Mouse (Mus musculus) liver, embryonic 14.5 days (tissue): ENCODE results near the gene Lcn10. TPM values are rescaled to one million over a fixed set of nuclear protein-coding genes. Genes with fewer than 3 reads are reported as not detected.

Experiments
- ATAC-seq: fragments of 200-750 bp; cut with Nextera tagmentation; 2 replicates; pipeline ENCODE4 v1.8.0; 2017; ENCODE audit warnings: moderate number of reproducible peaks, mild to moderate bottlenecking, moderate library complexity; ENCODE audit not compliant: insufficient read depth
- DNase-seq, 3 experiments: peaks; one replicate each; pipeline ENCODE4 v3.0.0-alpha.2; 2012 to 2013; ENCODE audit warnings: low read depth in 3 of 3, low spot score in 3 of 3
- H3K27ac ChIP-seq: fragments of 300-500 bp; sonication (generic); 2 replicates; pipeline ENCODE4 v1.5.1; 2014; ENCODE audit warnings: moderate library complexity, mild to moderate bottlenecking, control low read depth, inconsistent platforms
- H3K27me3 ChIP-seq: fragments of 300-500 bp; sonication (generic); 2 replicates; pipeline ENCODE4 v1.6.1; 2014; ENCODE audit warnings: mild to moderate bottlenecking, low read length, moderate library complexity; ENCODE audit not compliant: control insufficient read depth, insufficient read depth
- H3K36me3 ChIP-seq: fragments of 300-500 bp; sonication (generic); replicated peaks from 2 replicates; pipeline ENCODE4 v1.6.1; 2014; ENCODE audit warnings: low read depth; ENCODE audit not compliant: control insufficient read depth, insufficient read depth
- H3K4me1 ChIP-seq, 2 experiments: fragments of 200-500 bp in 1 of 2; fragments of 300-500 bp in 1 of 2; sonication (generic) in 1 of 2; replicated peaks; 2 replicates each; pipeline ENCODE4 v1.6.1; 2012 to 2014; ENCODE audit warnings: antibody characterized with exemption in 1 of 2, inconsistent platforms in 1 of 2, low read length in 1 of 2; ENCODE audit not compliant: control insufficient read depth in 2 of 2, insufficient read depth in 2 of 2
- H3K4me2 ChIP-seq: fragments of 300-500 bp; sonication (generic); 2 replicates; pipeline ENCODE4 v1.6.1; 2014; ENCODE audit warnings: low read depth, mild to moderate bottlenecking, control low read depth, moderate library complexity
- H3K4me3 ChIP-seq, 2 experiments: fragments of 200-500 bp in 1 of 2; fragments of 300-500 bp in 1 of 2; sonication (generic) in 1 of 2; 2 replicates each; pipeline ENCODE4 v1.5.1; 2012 to 2014; ENCODE audit warnings: low read depth in 2 of 2, low read length in 2 of 2, mild to moderate bottlenecking in 2 of 2, control low read depth in 1 of 2, inconsistent platforms in 1 of 2, moderate library complexity in 1 of 2; ENCODE audit not compliant: insufficient read depth in 1 of 2
- H3K9ac ChIP-seq: fragments of 300-500 bp; sonication (generic); replicated peaks from 2 replicates; pipeline ENCODE4 v1.6.1; 2014; ENCODE audit warnings: mild to moderate bottlenecking, control low read depth, moderate library complexity
- H3K9me3 ChIP-seq: fragments of 300-500 bp; sonication (generic); 2 replicates; pipeline ENCODE4 v1.6.1; 2016; ENCODE audit warnings: low read length, mixed read lengths; ENCODE audit not compliant: control insufficient read depth
- CTCF ChIP-seq: IDR thresholded peaks from 2 replicates; pipeline ENCODE4 v1.5.1; 2016; ENCODE audit warnings: antibody characterized with exemption, low read depth, control low read depth
- EP300 ChIP-seq: IDR thresholded peaks from 2 replicates; pipeline ENCODE4 v1.6.1; 2016; ENCODE audit warnings: antibody characterized with exemption, low read depth
- WGBS: fragments of 180-500 bp; shearing (Covaris S2); extraction: QIAGEN DNeasy Blood & Tissue Kit; methylation state at CpG from one replicate; pipeline ENCODE4 v1.1.7; 2014; ENCODE audit not compliant: insufficient replicate concordance; 5-methylcytosine and 5-hydroxymethylcytosine counted together
- polyA plus RNA-seq, 2 experiments: library from polyadenylated mRNA; depleted of rRNA in 1 of 2; stranded (reverse) in 1 of 2; unstranded in 1 of 2; fragments of >200 nt; fragmentation: Nextera tagmentation in 1 of 2; extraction: Ambion mirVana in 1 of 2; gene quantifications; 2 replicates each; pipeline versions ENCODE4 v1.2.1 to v1.2.3; 2012 to 2014

The Lcn10 gene
- polyA plus RNA-seq, 2 experiments: not detected

GRCm38 (mm10) chr2:25661245-25661970, 21.1 kb upstream of the Lcn10 start:
- Histone ChIP-seq H3K9me3 (no peaks in the 10 kb centered on the region), H3K4me1 (no peaks in the 10 kb centered on the region), H3K9ac (no peak overlapping the region), H3K4me2 (no peak overlapping the region), H3K4me3 (no peak overlapping the region), H3K27ac (no peak overlapping the region), H3K27me3 (no peaks in the 10 kb centered on the region), H3K36me3 (no peaks in the 10 kb centered on the region)
- TF ChIP-seq EP300: no peak
- no peak for TF ChIP-seq CTCF
- ATAC-seq: no peak
- 57% methylated on average over 6 of the region's 6 CpGs for WGBS
- no peak for DNase-seq

- no peaks in the 10 kb centered on the region for H3K27me3 ChIP-seq
- H3K27ac ChIP-seq: no peak overlapping the region
- no peaks in the 10 kb centered on the region for H3K4me1 ChIP-seq
- ATAC-seq (no peak), DNase-seq (no peak)
- TF ChIP-seq EP300: no peak
- TF ChIP-seq CTCF: peak; percentile 73
- no peaks in the 10 kb centered on the region for H3K36me3 ChIP-seq
- H3K4me3 ChIP-seq: no peak overlapping the region
- H3K9me3 ChIP-seq: no peaks in the 10 kb centered on the region
- H3K4me2 ChIP-seq: no peak overlapping the region
- no peak overlapping the region for H3K9ac ChIP-seq
- 52% methylated on average over 1 of the region's 1 CpGs for WGBS
These were observed 19.0 kb upstream of the Lcn10 start for GRCm38 (mm10) chr2:25663511-25663910.

GRCm38 (mm10) chr2:25664125-25664524, 18.4 kb upstream of the Lcn10 start:
- WGBS: 61% methylated on average over 5 of the region's 5 CpGs
- Histone ChIP-seq H3K4me1 (no peaks in the 10 kb centered on the region), H3K4me3 (no peak overlapping the region), H3K4me2 (no peak overlapping the region), H3K9ac (no peak overlapping the region), H3K27me3 (no peaks in the 10 kb centered on the region), H3K36me3 (no peaks in the 10 kb centered on the region), H3K9me3 (no peaks in the 10 kb centered on the region), H3K27ac (no peak overlapping the region)
- DNase-seq (no peak), ATAC-seq (no peak)
- TF ChIP-seq CTCF (no peak), EP300 (no peak)

- Histone ChIP-seq H3K4me1 (no peaks in the 10 kb centered on the region), H3K4me3 (no peak overlapping the region), H3K27ac (no peak overlapping the region), H3K9ac (no peak overlapping the region), H3K4me2 (no peak overlapping the region), H3K27me3 (no peaks in the 10 kb centered on the region), H3K9me3 (no peaks in the 10 kb centered on the region), H3K36me3 (no peaks in the 10 kb centered on the region)
- ATAC-seq (no peak), DNase-seq (no peak)
- 36% methylated on average over 1 of the region's 1 CpGs for WGBS
- TF ChIP-seq EP300 (no peak), CTCF (no peak)
These were observed 16.0 kb upstream of the Lcn10 start for GRCm38 (mm10) chr2:25666516-25666915.

GRCm38 (mm10) chr2:25676486-25676885, 6.0 kb upstream of the Lcn10 start, which contains the start of gene Lcn6:
Gene Lcn6, plus strand, starts transcription at chr2:25676786.
- TF ChIP-seq EP300 (no peak), CTCF (no peak)
- no peaks in the 10 kb centered on the region for H3K4me1 ChIP-seq
- no peak within 1 kb of the TSS for H3K9ac ChIP-seq
- H3K4me3 ChIP-seq: no peak within 1 kb of the TSS
- H3K9me3 ChIP-seq: no peaks in the 10 kb centered on the region
- no peak for ATAC-seq
- no peaks in the 10 kb centered on the region for H3K27me3 ChIP-seq
- H3K36me3 ChIP-seq: no peaks in the 10 kb centered on the region
- H3K4me2 ChIP-seq: no peak within 1 kb of the TSS
- DNase-seq: no peak
- H3K27ac ChIP-seq: no peak within 1 kb of the TSS
- WGBS: 56% methylated on average over 3 of the region's 3 CpGs
